Comparison of ENCODE assay signal across 5 mouse cellular contexts in the genomic region with DNA sequence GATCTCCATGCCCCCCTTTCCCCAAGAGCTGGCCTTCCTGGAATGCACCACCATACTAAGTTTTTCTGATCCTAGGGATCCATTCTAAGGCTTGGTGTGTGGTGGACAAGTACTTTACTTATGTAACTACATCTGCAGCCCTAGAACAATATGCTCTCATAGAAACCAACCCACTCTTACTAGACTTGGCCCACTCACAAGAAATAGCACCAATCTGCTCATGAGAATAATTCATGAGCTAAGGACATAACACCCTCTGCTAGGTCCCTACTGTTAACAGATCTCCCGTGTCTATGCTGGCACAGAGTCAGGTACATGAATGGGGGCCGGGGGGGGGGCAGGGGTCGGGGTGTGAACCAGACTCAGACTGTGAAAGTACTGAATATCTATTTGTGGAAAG.
"Had no signal": no experiment of that assay in that cellular context is flagged by ENCODE, and none has a peak within 500 bp of the region (broad histone marks: within the 10 kb centered on the region; RNA-seq: fewer than 3 reads in every experiment).

No protein-coding gene starts in this region.

- DNase-seq: kidney, adult 2 months; kidney, postnatal 14 days; left cerebral cortex, postnatal 4 days; lung, adult 18-20 months; thymus, postnatal 4 days had no signal
